Mouse (Mus musculus): ENCODE results near the gene Drd5. TPM values are rescaled to one million over a fixed set of nuclear protein-coding genes. Genes with fewer than 3 reads are reported as not detected.

The Drd5 gene
- polyA plus RNA-seq, 1 experiment from 2014 or later = 0.08 TPM

- H3K9me3 ChIP-seq (replicated peaks; ENCODE audit: control insufficient read depth, low read length) = no peaks in the 10 kb centered on the region; the same call in 1 of the 2 replicates
- H3K36me3 ChIP-seq (ENCODE audit: control insufficient read depth, insufficient read depth) = no peaks in the 10 kb centered on the region
- H3K4me3 ChIP-seq (ENCODE audit: low read length) = no peak overlapping the region
- no peak overlapping the region for H3K9ac ChIP-seq (ENCODE audit: low read length)
- no peak for ATAC-seq (replicated peaks; ENCODE audit: extremely low read depth, insufficient read depth, low FRiP score)
- no peaks in the 10 kb centered on the region for H3K27me3 ChIP-seq (ENCODE audit: control insufficient read depth, insufficient read depth, low read length)
- H3K27ac ChIP-seq (ENCODE audit: low read length) = no peak overlapping the region
- no peaks in the 10 kb centered on the region for H3K4me1 ChIP-seq (ENCODE audit: control insufficient read depth, insufficient read depth, low read length)
- H3K4me2 ChIP-seq (ENCODE audit: low read depth, low read length) = no peak overlapping the region
- 56% methylated on average over 9 of the region's 9 CpGs for WGBS
Measured at GRCm38 (mm10) chr5:38285724-38286123, 33.4 kb upstream of the Drd5 start.

GRCm38 (mm10) chr5:38288476-38288875 lies 30.7 kb upstream of the Drd5 start:
- Histone ChIP-seq H3K36me3 (ENCODE audit: control insufficient read depth, insufficient read depth) (no peaks in the 10 kb centered on the region), H3K27me3 (ENCODE audit: control insufficient read depth, insufficient read depth, low read length) (no peaks in the 10 kb centered on the region), H3K4me1 (ENCODE audit: control insufficient read depth, insufficient read depth, low read length) (no peaks in the 10 kb centered on the region), H3K4me2 (ENCODE audit: low read depth, low read length) (no peak overlapping the region), H3K9ac (ENCODE audit: low read length) (no peak overlapping the region), H3K27ac (ENCODE audit: low read length) (no peak overlapping the region), H3K4me3 (ENCODE audit: low read length) (no peak overlapping the region), H3K9me3 (replicated peaks; ENCODE audit: control insufficient read depth, low read length) (no peaks in the 10 kb centered on the region; the same call in 1 of the 2 replicates)
- WGBS = 73% methylated on average over 3 of the region's 3 CpGs
- no peak for ATAC-seq (replicated peaks; ENCODE audit: extremely low read depth, insufficient read depth, low FRiP score)

GRCm38 (mm10) chr5:38301761-38302411 lies 17.3 kb upstream of the Drd5 start:
- no peaks in the 10 kb centered on the region for H3K27me3 ChIP-seq (ENCODE audit: control insufficient read depth, insufficient read depth, low read length)
- no peak overlapping the region for H3K4me3 ChIP-seq (ENCODE audit: low read length)
- no peak for ATAC-seq (replicated peaks; ENCODE audit: extremely low read depth, insufficient read depth, low FRiP score)
- H3K36me3 ChIP-seq (ENCODE audit: control insufficient read depth, insufficient read depth) = no peaks in the 10 kb centered on the region
- no peak overlapping the region for H3K4me2 ChIP-seq (ENCODE audit: low read depth, low read length)
- no peaks in the 10 kb centered on the region for H3K4me1 ChIP-seq (ENCODE audit: control insufficient read depth, insufficient read depth, low read length)
- H3K9me3 ChIP-seq (replicated peaks; ENCODE audit: control insufficient read depth, low read length) = no peaks in the 10 kb centered on the region
- 82% methylated on average over 12 of the region's 12 CpGs for WGBS
- H3K27ac ChIP-seq (ENCODE audit: low read length) = no peak overlapping the region
- H3K9ac ChIP-seq (ENCODE audit: low read length) = no peak overlapping the region

- Histone ChIP-seq H3K4me2 (ENCODE audit: low read depth, low read length) (no peak overlapping the region), H3K36me3 (ENCODE audit: control insufficient read depth, insufficient read depth) (no peaks in the 10 kb centered on the region), H3K9me3 (replicated peaks; ENCODE audit: control insufficient read depth, low read length) (no peaks in the 10 kb centered on the region), H3K27ac (ENCODE audit: low read length) (no peak overlapping the region), H3K4me3 (ENCODE audit: low read length) (no peak overlapping the region), H3K27me3 (ENCODE audit: control insufficient read depth, insufficient read depth, low read length) (no peaks in the 10 kb centered on the region), H3K9ac (ENCODE audit: low read length) (no peak overlapping the region), H3K4me1 (ENCODE audit: control insufficient read depth, insufficient read depth, low read length) (no peaks in the 10 kb centered on the region)
- no peak for ATAC-seq (replicated peaks; ENCODE audit: extremely low read depth, insufficient read depth, low FRiP score)
- WGBS = 50% methylated on average over 12 of the region's 12 CpGs
Measured at GRCm38 (mm10) chr5:38302651-38303050, 16.5 kb upstream of the Drd5 start.

- Histone ChIP-seq H3K27ac (ENCODE audit: low read length) (no peak overlapping the region), H3K4me1 (ENCODE audit: control insufficient read depth, insufficient read depth, low read length) (no peaks in the 10 kb centered on the region), H3K36me3 (ENCODE audit: control insufficient read depth, insufficient read depth) (no peaks in the 10 kb centered on the region), H3K4me3 (ENCODE audit: low read length) (no peak overlapping the region), H3K4me2 (ENCODE audit: low read depth, low read length) (no peak overlapping the region), H3K27me3 (ENCODE audit: control insufficient read depth, insufficient read depth, low read length) (peaks cover 14% of the 10 kb centered on the region), H3K9ac (ENCODE audit: low read length) (no peak overlapping the region), H3K9me3 (replicated peaks; ENCODE audit: control insufficient read depth, low read length) (no peaks in the 10 kb centered on the region)
- ATAC-seq (replicated peaks; ENCODE audit: extremely low read depth, insufficient read depth, low FRiP score) = no peak
- whole genome bisulfite sequencing = 57% methylated on average over 2 of the region's 2 CpGs
Measured at GRCm38 (mm10) chr5:38305241-38305640, 13.9 kb upstream of the Drd5 start.

GRCm38 (mm10) chr5:38307255-38308101 lies 11.7 kb upstream of the Drd5 start:
- no peak overlapping the region for H3K27ac ChIP-seq (ENCODE audit: low read length)
- no peak overlapping the region for H3K9ac ChIP-seq (ENCODE audit: low read length)
- peaks cover 14% of the 10 kb centered on the region for H3K27me3 ChIP-seq (ENCODE audit: control insufficient read depth, insufficient read depth, low read length)
- H3K4me2 ChIP-seq (ENCODE audit: low read depth, low read length) = peak overlapping the region; percentile 58
- no peaks in the 10 kb centered on the region for H3K36me3 ChIP-seq (ENCODE audit: control insufficient read depth, insufficient read depth)
- peak overlapping the region; percentile 46 for H3K4me3 ChIP-seq (ENCODE audit: low read length)
- H3K9me3 ChIP-seq (replicated peaks; ENCODE audit: control insufficient read depth, low read length) = no peaks in the 10 kb centered on the region
- H3K4me1 ChIP-seq (ENCODE audit: control insufficient read depth, insufficient read depth, low read length) = no peaks in the 10 kb centered on the region
- peak; percentile 81 for ATAC-seq (replicated peaks; ENCODE audit: extremely low read depth, insufficient read depth, low FRiP score)
- 11% methylated on average over 26 of the region's 26 CpGs for WGBS

- H3K9ac ChIP-seq (ENCODE audit: low read length) = no peak overlapping the region
- H3K27me3 ChIP-seq (ENCODE audit: control insufficient read depth, insufficient read depth, low read length) = peaks cover 14% of the 10 kb centered on the region
- H3K4me3 ChIP-seq (ENCODE audit: low read length) = no peak overlapping the region
- ATAC-seq (replicated peaks; ENCODE audit: extremely low read depth, insufficient read depth, low FRiP score) = no peak
- no peak overlapping the region for H3K4me2 ChIP-seq (ENCODE audit: low read depth, low read length)
- H3K27ac ChIP-seq (ENCODE audit: low read length) = no peak overlapping the region
- H3K4me1 ChIP-seq (ENCODE audit: control insufficient read depth, insufficient read depth, low read length) = no peaks in the 10 kb centered on the region
- no peaks in the 10 kb centered on the region for H3K9me3 ChIP-seq (replicated peaks; ENCODE audit: control insufficient read depth, low read length)
- 48% methylated on average over 5 of the region's 5 CpGs for WGBS
- H3K36me3 ChIP-seq (ENCODE audit: control insufficient read depth, insufficient read depth) = no peaks in the 10 kb centered on the region
Measured at GRCm38 (mm10) chr5:38308873-38309272, 10.3 kb upstream of the Drd5 start.

GRCm38 (mm10) chr5:38309795-38310194 lies 9.4 kb upstream of the Drd5 start:
- no peaks in the 10 kb centered on the region for H3K9me3 ChIP-seq (replicated peaks; ENCODE audit: control insufficient read depth, low read length)
- H3K9ac ChIP-seq (ENCODE audit: low read length) = no peak overlapping the region
- no peak overlapping the region for H3K4me2 ChIP-seq (ENCODE audit: low read depth, low read length)
- no peak for ATAC-seq (replicated peaks; ENCODE audit: extremely low read depth, insufficient read depth, low FRiP score)
- WGBS = 49% methylated on average over 3 of the region's 3 CpGs
- no peaks in the 10 kb centered on the region for H3K36me3 ChIP-seq (ENCODE audit: control insufficient read depth, insufficient read depth)
- H3K4me1 ChIP-seq (ENCODE audit: control insufficient read depth, insufficient read depth, low read length) = no peaks in the 10 kb centered on the region
- H3K4me3 ChIP-seq (ENCODE audit: low read length) = no peak overlapping the region
- peaks cover 14% of the 10 kb centered on the region for H3K27me3 ChIP-seq (ENCODE audit: control insufficient read depth, insufficient read depth, low read length)
- no peak overlapping the region for H3K27ac ChIP-seq (ENCODE audit: low read length)

- WGBS = 59% methylated on average over 4 of the region's 4 CpGs
- H3K9ac ChIP-seq (ENCODE audit: low read length) = no peak overlapping the region
- no peak for ATAC-seq (replicated peaks; ENCODE audit: extremely low read depth, insufficient read depth, low FRiP score)
- no peak overlapping the region for H3K4me2 ChIP-seq (ENCODE audit: low read depth, low read length)
- no peaks in the 10 kb centered on the region for H3K9me3 ChIP-seq (replicated peaks; ENCODE audit: control insufficient read depth, low read length)
- H3K36me3 ChIP-seq (ENCODE audit: control insufficient read depth, insufficient read depth) = no peaks in the 10 kb centered on the region
- H3K4me1 ChIP-seq (ENCODE audit: control insufficient read depth, insufficient read depth, low read length) = no peaks in the 10 kb centered on the region
- no peak overlapping the region for H3K4me3 ChIP-seq (ENCODE audit: low read length)
- no peaks in the 10 kb centered on the region for H3K27me3 ChIP-seq (ENCODE audit: control insufficient read depth, insufficient read depth, low read length)
- no peak overlapping the region for H3K27ac ChIP-seq (ENCODE audit: low read length)
Measured at GRCm38 (mm10) chr5:38333381-38333780, 14.2 kb downstream of the Drd5 start.

All from heart, embryonic 16.5 days (tissue).